Comparison of ENCODE assay signal across 8 mouse cellular contexts in genomic region chr2:116974569-116975060, GRCm38 (mm10).
DNase-seq lines count a peak whose midpoint lies in the region; ATAC-seq and TF ChIP-seq lines count a peak whose summit lies in the region.

No protein-coding gene starts in this region.

- no peak for DNase-seq in kidney, postnatal 0 days (ENCODE audit: low spot score)
- DNase-seq in kidney, postnatal 25 days: no peak
- no peak for DNase-seq in layer of hippocampus, postnatal 10 days (ENCODE audit: low spot score in 2 of 2)
- no peak for DNase-seq in left cerebral cortex, adult 8-10 months (ENCODE audit: low spot score in 2 of 2)

- H3K4me2 ChIP-seq in kidney, postnatal 0 days (ENCODE audit: low read length): peak overlapping the region; percentile 88
- H3K4me2 ChIP-seq in embryonic facial prominence, embryonic 12.5 days (replicated peaks): peak overlapping the region; percentile 76
- peak overlapping the region; percentile 92 for H3K4me2 ChIP-seq in intestine, embryonic 15.5 days (replicated peaks)
- peak overlapping the region; percentile 71 for H3K4me2 ChIP-seq in neural tube, embryonic 13.5 days

- no peaks in the 10 kb centered on the region for H3K9me3 ChIP-seq in kidney, postnatal 0 days (replicated peaks; ENCODE audit: low read length)
- H3K9me3 ChIP-seq in embryonic facial prominence, embryonic 12.5 days: no peaks in the 10 kb centered on the region
- H3K9me3 ChIP-seq in intestine, embryonic 15.5 days: no peaks in the 10 kb centered on the region
- no peaks in the 10 kb centered on the region for H3K9me3 ChIP-seq in neural tube, embryonic 13.5 days

- H3K27me3 ChIP-seq in kidney, postnatal 0 days (ENCODE audit: insufficient read depth, low read length): no peaks in the 10 kb centered on the region
- H3K27me3 ChIP-seq in embryonic facial prominence, embryonic 12.5 days: no peaks in the 10 kb centered on the region
- no peaks in the 10 kb centered on the region for H3K27me3 ChIP-seq in intestine, embryonic 15.5 days (replicated peaks)
- no peaks in the 10 kb centered on the region for H3K27me3 ChIP-seq in neural tube, embryonic 13.5 days

- peak overlapping the region; percentile 96; the same call in 1 of the 2 replicates for H3K27ac ChIP-seq in kidney, postnatal 0 days
- H3K27ac ChIP-seq in embryonic facial prominence, embryonic 12.5 days: peak overlapping the region; percentile 98
- H3K27ac ChIP-seq in intestine, embryonic 15.5 days: peak overlapping the region; percentile 96; the same call in 1 of the 2 replicates
- H3K27ac ChIP-seq in neural tube, embryonic 13.5 days (replicated peaks): peak overlapping the region; percentile 96

- H3K9ac ChIP-seq in kidney, postnatal 0 days (ENCODE audit: low read depth, low read length): no peak overlapping the region
- H3K9ac ChIP-seq in embryonic facial prominence, embryonic 12.5 days: no peak overlapping the region
- H3K9ac ChIP-seq in intestine, embryonic 15.5 days: no peak overlapping the region
- peak overlapping the region; percentile 88 for H3K9ac ChIP-seq in neural tube, embryonic 13.5 days

- no peak for TF ChIP-seq CTCF in kidney, postnatal 0 days (IDR thresholded peaks at IDR 0.05; ENCODE audit: low read depth)

- WGBS in kidney, postnatal 0 days: 43% methylated on average over 7 of the region's 7 CpGs
- WGBS in embryonic facial prominence, embryonic 12.5 days: 14% methylated on average over 7 of the region's 7 CpGs
- WGBS in intestine, embryonic 15.5 days: 47% methylated on average over 7 of the region's 7 CpGs
- 11% methylated on average over 7 of the region's 7 CpGs for WGBS in neural tube, embryonic 13.5 days

- ATAC-seq in kidney, postnatal 0 days (replicated peaks; ENCODE audit: low FRiP score, low read depth): no peak
- ATAC-seq in embryonic facial prominence, embryonic 12.5 days (ENCODE audit: insufficient number of reproducible peaks, insufficient read depth, low FRiP score, low TSS enrichment): no peak
- no peak for ATAC-seq in intestine, embryonic 15.5 days
- ATAC-seq in neural tube, embryonic 13.5 days (ENCODE audit: low read depth): no peak
- ATAC-seq in megakaryocyte progenitor cell, adult 5-6 weeks (replicated peaks; ENCODE audit: poor library complexity): no peak

- peaks cover 25% of the 10 kb centered on the region for H3K4me1 ChIP-seq in kidney, postnatal 0 days (replicated peaks; ENCODE audit: insufficient read depth, low read length)
- H3K4me1 ChIP-seq in embryonic facial prominence, embryonic 12.5 days: peaks cover 68% of the 10 kb centered on the region
- peaks cover 26% of the 10 kb centered on the region for H3K4me1 ChIP-seq in intestine, embryonic 15.5 days (replicated peaks)
- peaks cover 68% of the 10 kb centered on the region for H3K4me1 ChIP-seq in neural tube, embryonic 13.5 days (replicated peaks)

- no peaks in the 10 kb centered on the region for H3K36me3 ChIP-seq in kidney, postnatal 0 days (ENCODE audit: insufficient read depth, low read length)
- no peaks in the 10 kb centered on the region for H3K36me3 ChIP-seq in embryonic facial prominence, embryonic 12.5 days
- H3K36me3 ChIP-seq in intestine, embryonic 15.5 days: no peaks in the 10 kb centered on the region
- no peaks in the 10 kb centered on the region for H3K36me3 ChIP-seq in neural tube, embryonic 13.5 days

- peak overlapping the region; percentile 56; the same call in 1 of the 2 replicates for H3K4me3 ChIP-seq in kidney, postnatal 0 days (replicated peaks; ENCODE audit: low read depth, low read length)
- 0 out of 2 replicates have a peak overlapping the region, but pooled peaks have one; percentile 42 for H3K4me3 ChIP-seq in embryonic facial prominence, embryonic 12.5 days
- H3K4me3 ChIP-seq in intestine, embryonic 15.5 days (replicated peaks): peak overlapping the region; percentile 65; the same call in 1 of the 2 replicates
- H3K4me3 ChIP-seq in neural tube, embryonic 13.5 days: peak overlapping the region; percentile 56; the same call in 1 of the 2 replicates
